Mouse (Mus musculus) liver, embryonic 11.5 days (tissue): Measurements from ENCODE around the gene Olfr462. TPM values are rescaled to one million over a fixed set of nuclear protein-coding genes. Genes with fewer than 3 reads are reported as not detected.
"Not testable (repeated sequence)": the region's sequence is repeated elsewhere in the genome, so short reads cannot be mapped to it uniquely, and the experiment has no call there.

ENCODE experiments used
- ATAC-seq: fragments of 200-750 bp; cut with Nextera tagmentation; replicated peaks from 2 replicates; pipeline ENCODE4 v1.8.0; 2017; ENCODE audit warnings: moderate number of reproducible peaks, mild to moderate bottlenecking, moderate TSS enrichment, moderate library complexity; ENCODE audit not compliant: low FRiP score
- DNase-seq: peaks from one replicate; pipeline ENCODE4 v3.0.0-alpha.2; 2017; ENCODE audit warnings: low spot score
- H3K27ac ChIP-seq: fragments of 300-500 bp; sonication (generic); 2 replicates; pipeline ENCODE4 v1.5.1; 2014; ENCODE audit warnings: mild to moderate bottlenecking, low read depth, low read length, control low read depth
- H3K27me3 ChIP-seq: fragments of 300-500 bp; sonication (generic); replicated peaks from 2 replicates; pipeline ENCODE4 v1.6.1; 2014; ENCODE audit warnings: low read length, mixed read lengths; ENCODE audit not compliant: control insufficient read depth, insufficient read depth
- H3K36me3 ChIP-seq: fragments of 300-500 bp; sonication (generic); 2 replicates; pipeline ENCODE4 v1.6.1; 2014; ENCODE audit warnings: mild to moderate bottlenecking, low read length, moderate library complexity, mixed read lengths; ENCODE audit not compliant: control insufficient read depth, insufficient read depth
- H3K4me1 ChIP-seq: fragments of 300-500 bp; sonication (generic); replicated peaks from 2 replicates; pipeline ENCODE4 v1.6.1; 2014; ENCODE audit warnings: low read length, mixed read lengths; ENCODE audit not compliant: control insufficient read depth, insufficient read depth
- H3K4me2 ChIP-seq: fragments of 300-500 bp; sonication (generic); 2 replicates; pipeline ENCODE4 v1.6.1; 2014; ENCODE audit warnings: mild to moderate bottlenecking, control low read depth, moderate library complexity
- H3K4me3 ChIP-seq: fragments of 300-500 bp; sonication (generic); 2 replicates; pipeline ENCODE4 v1.5.1; 2014; ENCODE audit warnings: low read depth, low read length, control low read depth
- H3K9ac ChIP-seq: fragments of 300-500 bp; sonication (generic); 2 replicates; pipeline ENCODE4 v1.6.1; 2014; ENCODE audit warnings: low read depth, low read length, control low read depth
- H3K9me3 ChIP-seq: fragments of 300-500 bp; sonication (generic); 2 replicates; pipeline ENCODE4 v1.6.1; 2016; ENCODE audit warnings: low read length, inconsistent platforms, mixed read lengths; ENCODE audit not compliant: control insufficient read depth
- whole genome bisulfite sequencing: fragments of 180-500 bp; shearing (Covaris S2); extraction: QIAGEN DNeasy Blood & Tissue Kit; methylation state at CpG from one replicate; pipeline ENCODE4 v1.1.7; 2014; 5-methylcytosine and 5-hydroxymethylcytosine counted together
- polyA plus RNA-seq: library from polyadenylated mRNA; unstranded; fragments of >200 nt; fragmentation: Nextera tagmentation; extraction: Ambion mirVana; gene quantifications from 2 replicates; pipeline ENCODE4 v1.2.1, GENCODE M21; 2014

Olfr462 gene
- polyA plus RNA-seq, 1 experiment from 2014 or later: not detected

DNA sequence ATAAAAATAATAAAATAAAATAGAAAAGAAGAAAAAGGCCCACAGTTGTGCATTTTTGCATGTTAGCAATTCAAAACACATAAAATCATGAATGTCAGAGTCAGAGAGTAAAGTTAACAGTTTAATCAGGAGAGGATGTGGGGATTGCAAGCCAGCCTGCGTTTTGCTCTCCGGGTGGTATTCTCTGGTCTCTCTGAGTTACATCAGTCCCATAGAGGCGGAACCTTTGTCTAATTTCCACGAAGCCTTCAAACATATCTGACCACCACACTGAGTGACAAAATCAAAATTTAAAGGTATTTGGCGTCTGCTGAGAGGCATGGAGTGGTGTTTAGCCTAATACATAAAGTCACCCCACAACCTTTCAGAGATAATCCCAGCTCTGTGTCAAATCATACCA is 7.2 kb downstream of the Olfr462 start:
- Histone ChIP-seq H3K9me3 (no peaks in the 10 kb centered on the region), H3K36me3 (no peaks in the 10 kb centered on the region), H3K4me2 (no peak overlapping the region), H3K27ac (no peak overlapping the region), H3K4me3 (no peak overlapping the region), H3K9ac (no peak overlapping the region), H3K4me1 (no peaks in the 10 kb centered on the region), H3K27me3 (0 out of 2 replicates have a peak, but pooled peaks cover 2% of the 10 kb centered on the region)
- WGBS: 69% methylated on average over 5 of the region's 5 CpGs
- ATAC-seq (no peak), DNase-seq (no peak)

DNA sequence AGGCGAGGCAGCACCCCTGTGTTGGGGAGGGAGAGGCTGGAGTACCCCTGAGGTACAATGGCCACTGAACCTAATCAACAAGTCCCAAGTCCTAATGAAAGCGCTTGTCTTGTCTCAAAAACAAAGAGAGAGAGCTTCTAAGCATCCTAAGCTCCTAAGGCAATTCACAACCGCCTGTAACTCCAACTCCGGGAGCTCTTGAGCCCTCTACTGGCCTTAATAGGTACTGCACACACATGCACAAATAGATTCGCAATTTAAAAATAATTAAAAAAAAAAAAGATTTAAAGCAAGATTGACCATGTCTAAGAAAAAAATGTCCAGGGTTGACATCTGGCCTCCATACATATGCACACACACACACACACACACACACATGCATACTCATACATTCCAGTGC is 8.6 kb downstream of the Olfr462 start:
- no peak for DNase-seq
- ATAC-seq: no peak
- 35% methylated on average over 5 of the region's 5 CpGs for WGBS
- Histone ChIP-seq H3K27ac (no peak overlapping the region), H3K36me3 (no peaks in the 10 kb centered on the region), H3K9ac (no peak overlapping the region), H3K4me1 (no peaks in the 10 kb centered on the region), H3K4me3 (no peak overlapping the region), H3K27me3 (0 out of 2 replicates have a peak, but pooled peaks cover 2% of the 10 kb centered on the region), H3K9me3 (no peaks in the 10 kb centered on the region), H3K4me2 (no peak overlapping the region)

DNA sequence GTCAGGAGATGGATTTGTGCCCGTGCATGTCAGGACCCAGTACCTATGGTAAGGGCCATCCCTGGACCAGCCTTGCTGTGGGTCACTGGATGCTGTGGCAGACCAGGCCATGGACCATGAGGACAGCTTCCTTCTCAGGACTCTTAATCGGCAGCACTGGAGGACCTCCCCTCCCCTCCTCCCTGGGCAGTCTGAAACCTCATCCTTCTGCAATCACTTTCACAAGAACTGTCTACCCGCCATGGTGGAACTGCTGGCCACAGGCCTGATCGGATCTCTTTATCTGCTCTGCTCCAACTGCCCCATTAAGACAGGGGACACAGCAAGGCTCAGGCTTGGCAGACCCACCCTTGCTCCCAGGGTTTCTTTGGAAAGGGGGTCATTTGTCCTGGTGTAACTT is 10.4 kb downstream of the Olfr462 start:
- H3K36me3 ChIP-seq: no peaks in the 10 kb centered on the region
- no peak overlapping the region for H3K9ac ChIP-seq
- no peaks in the 10 kb centered on the region for H3K9me3 ChIP-seq
- H3K4me3 ChIP-seq: no peak overlapping the region
- H3K27me3 ChIP-seq: no peaks in the 10 kb centered on the region
- no peak overlapping the region for H3K27ac ChIP-seq
- WGBS: 52% methylated on average over 4 of the region's 4 CpGs
- H3K4me1 ChIP-seq: no peaks in the 10 kb centered on the region
- H3K4me2 ChIP-seq: no peak overlapping the region
- no peak for ATAC-seq
- no peak for DNase-seq

DNA sequence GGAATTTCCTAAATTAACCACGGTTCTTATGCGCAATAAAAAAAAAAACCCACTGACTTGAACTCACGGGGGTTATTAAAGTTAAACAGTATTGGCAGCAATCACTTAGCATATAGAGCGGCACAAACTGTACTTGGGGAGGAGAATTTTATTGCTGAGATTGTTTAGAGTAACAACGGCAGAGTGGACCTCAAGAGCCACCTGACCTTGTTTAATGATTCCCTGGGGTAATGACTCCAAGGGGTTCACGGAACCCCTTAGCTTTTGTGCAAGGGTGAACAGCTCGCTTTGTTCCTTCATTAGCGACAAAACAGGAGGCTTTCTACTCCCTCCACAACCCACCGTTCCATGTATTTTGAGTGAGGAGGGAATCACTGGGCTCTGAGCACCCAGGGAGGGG is 12.2 kb downstream of the Olfr462 start:
- ATAC-seq: no peak
- WGBS: 79% methylated on average over 9 of the region's 9 CpGs

DNA sequence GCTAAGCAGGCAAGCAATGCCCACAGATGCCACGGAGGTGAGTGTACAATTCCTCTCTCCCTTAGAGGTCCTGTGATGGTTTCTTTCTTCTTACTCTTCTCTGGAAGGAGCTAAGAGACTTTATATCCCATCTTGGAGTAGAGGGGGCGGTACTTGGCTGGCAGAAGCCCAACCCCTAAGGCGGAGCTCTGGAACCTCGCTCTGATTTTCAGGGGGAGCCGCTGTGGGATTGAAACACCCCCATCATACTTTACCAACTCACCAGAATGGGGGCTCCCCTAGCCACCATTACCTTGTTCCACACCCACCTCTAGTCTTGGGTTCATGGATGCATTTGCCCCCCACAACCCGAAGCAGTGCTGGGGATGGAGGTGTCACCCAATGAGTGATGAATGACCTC is 16.6 kb downstream of the Olfr462 start, which contains the start of gene Epx:
Gene Epx (minus strand): TSS at position 101 of the 400 bp plus-strand sequence.
- H3K4me3 ChIP-seq: no peak within 1 kb of the TSS
- H3K4me2 ChIP-seq: no peak within 1 kb of the TSS
- no peak within 1 kb of the TSS for H3K27ac ChIP-seq
- H3K4me1 ChIP-seq: no peaks in the 10 kb centered on the region
- WGBS: 79% methylated on average over 6 of the region's 6 CpGs
- ATAC-seq (no peak), DNase-seq (no peak)
- H3K36me3 ChIP-seq: no peaks in the 10 kb centered on the region
- H3K27me3 ChIP-seq: no peaks in the 10 kb centered on the region
- no peaks in the 10 kb centered on the region for H3K9me3 ChIP-seq
- no peak within 1 kb of the TSS for H3K9ac ChIP-seq

More for the DNA sequence above, 12.2 kb downstream of the Olfr462 start:
- Histone ChIP-seq H3K9ac (no peak overlapping the region), H3K27ac (no peak overlapping the region), H3K36me3 (no peaks in the 10 kb centered on the region), H3K27me3 (no peaks in the 10 kb centered on the region), H3K4me3 (no peak overlapping the region), H3K4me1 (no peaks in the 10 kb centered on the region), H3K4me2 (no peak overlapping the region), H3K9me3 (no peaks in the 10 kb centered on the region)
- no peak for DNase-seq

DNA sequence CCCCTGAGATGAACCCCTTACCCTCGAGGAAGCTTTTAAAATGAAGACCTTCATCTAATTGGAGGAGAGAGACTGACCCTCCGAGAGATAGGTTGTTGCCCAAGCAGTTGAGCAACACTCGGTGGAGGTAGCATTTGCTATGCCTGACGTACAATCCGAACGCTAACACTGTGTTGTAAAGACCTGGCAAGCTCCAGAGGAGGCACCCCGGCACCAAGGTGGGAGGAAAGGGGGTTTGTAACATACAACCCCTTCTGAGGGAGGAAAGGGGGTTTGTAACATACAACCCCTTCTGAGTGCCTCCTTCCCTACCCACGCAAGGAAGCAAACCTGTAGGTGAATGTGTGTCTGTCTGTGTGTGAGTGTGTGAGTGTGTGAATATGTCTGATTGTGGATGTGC is 20.3 kb downstream of the Olfr462 start:
- H3K9ac ChIP-seq: no peak overlapping the region
- no peaks in the 10 kb centered on the region for H3K4me1 ChIP-seq
- no peak overlapping the region for H3K4me2 ChIP-seq
- no peak for DNase-seq
- 57% methylated on average over 8 of the region's 8 CpGs for WGBS
- no peak overlapping the region for H3K27ac ChIP-seq
- H3K27me3 ChIP-seq: no peaks in the 10 kb centered on the region; the same call in 1 of the 2 replicates
- H3K9me3 ChIP-seq: no peaks in the 10 kb centered on the region
- H3K4me3 ChIP-seq: no peak overlapping the region
- no peaks in the 10 kb centered on the region for H3K36me3 ChIP-seq
- no peak for ATAC-seq

DNA sequence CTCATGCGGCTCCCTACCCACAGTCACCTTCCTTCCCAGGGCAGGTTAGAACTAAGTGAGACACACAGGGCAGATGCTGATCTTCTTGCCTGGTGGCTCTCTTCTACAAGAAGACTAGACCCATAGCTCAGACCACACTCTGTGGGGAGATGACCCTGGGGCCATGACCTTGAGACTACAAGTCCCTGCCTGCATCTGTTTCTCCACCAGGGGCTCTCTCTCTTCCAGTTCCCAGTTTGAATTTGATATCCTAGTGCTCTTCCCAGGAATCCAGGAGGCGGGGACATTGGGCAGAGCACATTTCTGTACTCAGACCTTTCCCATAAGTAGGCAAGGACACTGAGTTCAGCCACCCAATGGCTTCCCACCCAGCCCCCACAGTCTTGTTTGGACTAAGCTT is 22.0 kb downstream of the Olfr462 start:
- ATAC-seq (no peak), DNase-seq (no peak)
- Histone ChIP-seq H3K9ac (no peak overlapping the region), H3K27me3 (no peaks in the 10 kb centered on the region; the same call in 1 of the 2 replicates), H3K4me3 (no peak overlapping the region), H3K27ac (no peak overlapping the region), H3K36me3 (no peaks in the 10 kb centered on the region), H3K4me1 (no peaks in the 10 kb centered on the region), H3K9me3 (no peaks in the 10 kb centered on the region), H3K4me2 (no peak overlapping the region)
- WGBS: 73% methylated on average over 2 of the region's 2 CpGs

DNA sequence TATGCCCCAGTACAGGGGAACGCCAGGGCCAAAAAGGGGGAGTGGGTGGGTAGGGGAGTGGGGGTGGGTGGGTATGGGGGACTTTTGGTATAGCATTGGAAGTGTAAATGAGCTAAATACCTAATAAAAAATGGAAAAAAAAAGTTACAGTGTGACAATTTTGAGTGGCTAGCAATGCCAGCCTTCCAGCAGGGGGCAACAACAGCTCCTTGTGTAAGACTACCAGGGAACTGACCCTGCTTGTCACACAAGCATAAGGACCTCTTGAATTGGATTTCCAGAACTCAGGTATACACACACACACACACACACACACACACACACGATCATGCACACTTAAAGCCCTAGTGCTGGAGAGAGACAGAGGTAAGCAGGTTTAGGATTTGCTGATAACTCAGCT is 25.2 kb downstream of the Olfr462 start:
- H3K4me2 ChIP-seq, ATAC-seq, H3K36me3 ChIP-seq, H3K9ac ChIP-seq, H3K27me3 ChIP-seq, H3K4me3 ChIP-seq, H3K9me3 ChIP-seq, H3K4me1 ChIP-seq, DNase-seq, H3K27ac ChIP-seq: not testable (repeated sequence)
- WGBS: 75% methylated on average over 1 of the region's 2 CpGs

DNA sequence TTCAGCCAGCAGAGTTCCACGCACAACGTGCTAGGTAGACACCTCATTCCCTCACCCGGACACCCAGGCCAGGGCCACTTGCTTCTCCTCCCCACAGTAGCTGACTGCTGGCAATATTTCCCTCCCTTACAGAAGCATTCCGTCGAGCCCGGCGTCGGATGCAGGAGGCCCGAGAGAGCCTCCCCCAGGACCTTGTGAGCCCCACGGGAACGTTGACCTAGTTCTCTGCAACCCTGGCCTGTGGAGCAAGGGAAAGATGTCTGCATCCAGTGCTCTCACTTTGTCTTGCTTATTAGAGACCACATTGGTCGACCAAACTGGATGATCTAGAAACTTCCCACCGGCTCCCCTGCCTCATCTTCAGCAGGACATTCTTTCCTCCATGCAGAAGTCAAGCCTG is 29.3 kb downstream of the Olfr462 start:
- DNase-seq (no peak), ATAC-seq (no peak)
- Histone ChIP-seq H3K4me2 (no peak overlapping the region), H3K9me3 (no peaks in the 10 kb centered on the region), H3K9ac (no peak overlapping the region), H3K27ac (no peak overlapping the region), H3K4me1 (no peaks in the 10 kb centered on the region), H3K36me3 (no peaks in the 10 kb centered on the region; the same call in 1 of the 2 replicates), H3K27me3 (no peaks in the 10 kb centered on the region), H3K4me3 (no peak overlapping the region)
- WGBS: 89% methylated on average over 13 of the region's 13 CpGs
